Mouse (Mus musculus) monocyte, adult 5-6 weeks (primary cell): ENCODE results near the gene Gsdma3. TPM values are rescaled to one million over a fixed set of nuclear protein-coding genes. Genes with fewer than 3 reads are reported as not detected.

Source experiments
- ATAC-seq: fragments of 153-309, 156-312 bp; replicated peaks from 2 replicates; pipeline ENCODE4 v1.8.0; 2017; ENCODE audit warnings: mild to moderate bottlenecking; ENCODE audit not compliant: low TSS enrichment, insufficient number of reproducible peaks, severe bottlenecking, poor library complexity, low FRiP score
- total RNA-seq: library from RNA; stranded (forward); fragments of 200-1000, 200-491, 200-594 nt; gene quantifications from 3 replicates; pipeline ENCODE4 v1.2.3, GENCODE M21; 2017

Gsdma3 gene
- total RNA-seq, 1 experiment from 2014 or later = not detected

GRCm38 (mm10) chr11:98686976-98687375 lies 60.8 kb downstream of the Gsdma3 start:
- ATAC-seq = no peak

Other genes starting within 250 kb of the Gsdma3 start
- 1.6 TPM in 1 of 3 replicates, not detected in the others for gene Tcap, start 242.5 kb upstream of the Gsdma3 start, total RNA-seq
- not detected in 3 replicates for gene Pnmt, start 239.9 kb upstream of the Gsdma3 start, total RNA-seq
- gene Pgap3, start 225.9 kb upstream of the Gsdma3 start, total RNA-seq = 2.3 to 6.1 TPM (median 4.6 TPM) in 3 replicates
- 0.57 TPM in 1 of 3 replicates, not detected in the others for gene Erbb2, start 213.9 kb upstream of the Gsdma3 start, total RNA-seq
- gene Mien1, start 187.4 kb upstream of the Gsdma3 start, total RNA-seq = 37.7 to 75.9 TPM (median 57.5 TPM) in 3 replicates
- gene Grb7, start 180.0 kb upstream of the Gsdma3 start, total RNA-seq = 0.76 TPM in 1 of 3 replicates, not detected in the others
- 82.2 to 248 TPM (median 102 TPM) in 3 replicates for gene Ikzf3, start 80.3 kb upstream of the Gsdma3 start, total RNA-seq
- 1.0 to 3.5 TPM (median 2.2 TPM) in 3 replicates for gene Zpbp2, start 75.3 kb upstream of the Gsdma3 start, total RNA-seq
- 10.6 to 34.4 TPM (median 16.6 TPM) in 3 replicates for gene Ormdl3, start 39.0 kb upstream of the Gsdma3 start, total RNA-seq
- gene Lrrc3c, start 28.1 kb upstream of the Gsdma3 start, total RNA-seq = not detected in 3 replicates
- gene Gm12355, start 699 bp upstream of the Gsdma3 start, total RNA-seq = 0.43 to 1.6 TPM in 2 of 3 replicates, not detected in the other
- gene Gsdma2, start 20.4 kb downstream of the Gsdma3 start, total RNA-seq = not detected in 3 replicates
- not detected in 3 replicates for gene Gsdma, start 38.0 kb downstream of the Gsdma3 start, total RNA-seq
- 37.4 to 50.9 TPM (median 37.8 TPM) in 3 replicates for gene Psmd3, start 56.2 kb downstream of the Gsdma3 start, total RNA-seq
- gene Csf3, start 74.9 kb downstream of the Gsdma3 start, total RNA-seq = not detected in 3 replicates
- 10.9 to 25.7 TPM (median 22.4 TPM) in 3 replicates for gene Med24, start 103.1 kb downstream of the Gsdma3 start, total RNA-seq
- gene Thra, start 114.3 kb downstream of the Gsdma3 start, total RNA-seq = 3.4 to 5.4 TPM (median 4.3 TPM) in 3 replicates
- 0.68 to 4.7 TPM (median 1.9 TPM) in 3 replicates for gene Nr1d1, start 149.0 kb downstream of the Gsdma3 start, total RNA-seq
- 108 to 125 TPM (median 112 TPM) in 3 replicates for gene Msl1, start 169.2 kb downstream of the Gsdma3 start, total RNA-seq
- gene Casc3, start 178.5 kb downstream of the Gsdma3 start, total RNA-seq = 47.5 to 51.5 TPM (median 49.5 TPM) in 3 replicates
- gene Rapgefl1, start 210.4 kb downstream of the Gsdma3 start, total RNA-seq = not detected in 3 replicates
- gene Wipf2, start 237.3 kb downstream of the Gsdma3 start, total RNA-seq = 5.3 to 13.1 TPM (median 7.1 TPM) in 3 replicates